Mouse (Mus musculus): ENCODE results near the gene Lrrc10. TPM values are rescaled to one million over a fixed set of nuclear protein-coding genes. Genes with fewer than 3 reads are reported as not detected.
A peak's percentile ranks its signal among the peaks of the same experiment; 100 is the strongest.

The Lrrc10 gene
- total RNA-seq, 1 experiment from 2014 or later, result not detected

GRCm38 (mm10) chr10:117040355-117040754, 4.8 kb upstream of the Lrrc10 start:
- 0 out of 2 replicates have a peak, but pooled peaks have one; percentile 52 for ATAC-seq (replicated peaks; ENCODE audit: low read depth, poor library complexity, severe bottlenecking)

GRCm38 (mm10) chr10:117042295-117042694, 2.8 kb upstream of the Lrrc10 start:
- no peak for ATAC-seq (replicated peaks; ENCODE audit: low read depth, poor library complexity, severe bottlenecking)

DNA sequence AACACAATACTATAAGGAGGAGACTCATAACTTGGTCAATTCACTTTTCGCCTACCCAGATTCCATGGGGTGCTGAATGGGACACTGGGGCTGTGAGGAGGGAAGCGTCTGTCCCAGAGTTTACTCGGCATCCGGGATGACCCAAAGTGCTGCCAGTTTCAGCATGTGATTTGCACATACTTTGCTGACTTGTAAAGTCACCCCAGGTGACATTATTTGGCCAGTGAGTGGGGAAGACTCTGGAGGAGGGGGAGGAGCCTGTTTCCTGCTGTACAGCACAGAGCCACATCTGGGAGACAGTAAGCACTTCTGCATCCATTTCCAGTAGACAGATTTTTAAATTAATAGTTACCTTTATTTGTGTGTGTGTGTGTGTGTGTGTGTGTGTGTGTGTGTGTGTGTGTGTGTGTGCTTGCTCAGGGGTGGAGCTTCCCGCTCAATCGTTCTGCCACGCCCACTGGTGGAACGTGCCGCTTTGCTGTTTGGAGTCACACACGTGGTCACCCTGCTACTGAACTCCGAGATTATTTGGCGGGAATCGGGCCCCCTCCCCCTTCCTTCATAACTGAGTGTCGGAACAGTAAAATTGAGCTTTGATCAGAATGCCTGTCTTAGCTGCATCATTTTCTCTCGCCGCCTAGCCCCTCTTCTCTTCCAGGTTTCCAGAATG, 1.5 kb upstream of the Lrrc10 start:
- ATAC-seq (replicated peaks; ENCODE audit: low read depth, poor library complexity, severe bottlenecking), result 0 out of 2 replicates have a peak, but pooled peaks have one; percentile 40

- ATAC-seq (replicated peaks; ENCODE audit: low read depth, poor library complexity, severe bottlenecking), result no peak
Observed at GRCm38 (mm10) chr10:117049253-117049652, 4.1 kb downstream of the Lrrc10 start.

- ATAC-seq (replicated peaks; ENCODE audit: low read depth, poor library complexity, severe bottlenecking), result no peak
Observed at GRCm38 (mm10) chr10:117049961-117050597, 4.9 kb downstream of the Lrrc10 start.

GRCm38 (mm10) chr10:117055668-117056067, 10.5 kb downstream of the Lrrc10 start:
- no peak for ATAC-seq (replicated peaks; ENCODE audit: low read depth, poor library complexity, severe bottlenecking)

- ATAC-seq (replicated peaks; ENCODE audit: low read depth, poor library complexity, severe bottlenecking), result peak; percentile 27
Observed at GRCm38 (mm10) chr10:117062894-117063253, 17.7 kb downstream of the Lrrc10 start.

DNA sequence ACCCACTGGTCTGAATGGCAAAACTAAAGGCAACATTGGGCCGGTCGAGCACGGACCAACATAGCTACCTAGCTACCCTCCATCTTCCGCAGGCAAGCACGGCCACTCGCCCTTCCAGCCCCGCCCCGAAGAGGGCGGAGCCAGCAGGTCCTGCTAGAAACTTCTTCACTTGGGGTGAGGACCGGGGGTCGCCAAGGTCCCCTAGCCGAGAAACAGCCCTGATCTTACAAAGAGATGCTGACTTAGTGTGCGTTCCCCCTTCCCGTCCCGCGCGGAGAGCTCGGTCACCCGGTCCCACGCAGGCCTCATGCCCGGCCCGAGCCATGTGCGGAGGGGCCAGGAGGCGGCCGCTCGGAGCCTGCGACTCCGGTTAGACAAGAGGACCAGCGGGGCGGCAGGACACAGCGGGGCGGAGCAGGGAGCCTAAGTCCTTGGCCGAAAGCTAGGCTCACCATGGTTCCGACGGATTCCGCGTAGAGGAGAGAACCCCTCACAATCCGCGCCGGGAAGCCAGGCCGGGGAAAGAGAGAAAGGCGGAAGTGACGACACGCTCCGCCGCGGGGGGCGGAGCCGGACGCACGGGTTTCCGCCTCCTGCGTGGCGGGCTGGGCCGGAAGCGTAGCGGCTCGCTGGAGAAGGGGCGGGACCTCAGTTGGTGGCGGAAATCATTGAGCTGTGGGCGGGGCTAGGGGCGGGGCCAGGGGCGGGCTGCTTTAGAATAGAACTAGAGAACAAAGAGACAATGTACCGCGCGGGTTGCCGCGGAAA, 18.3 kb downstream of the Lrrc10 start, which contains the start of gene Cct2:
Gene Cct2, minus strand, starts transcription at position 561 of the 768 bp plus-strand sequence.
- peak; percentile 85 for ATAC-seq (replicated peaks; ENCODE audit: low read depth, poor library complexity, severe bottlenecking)

DNA sequence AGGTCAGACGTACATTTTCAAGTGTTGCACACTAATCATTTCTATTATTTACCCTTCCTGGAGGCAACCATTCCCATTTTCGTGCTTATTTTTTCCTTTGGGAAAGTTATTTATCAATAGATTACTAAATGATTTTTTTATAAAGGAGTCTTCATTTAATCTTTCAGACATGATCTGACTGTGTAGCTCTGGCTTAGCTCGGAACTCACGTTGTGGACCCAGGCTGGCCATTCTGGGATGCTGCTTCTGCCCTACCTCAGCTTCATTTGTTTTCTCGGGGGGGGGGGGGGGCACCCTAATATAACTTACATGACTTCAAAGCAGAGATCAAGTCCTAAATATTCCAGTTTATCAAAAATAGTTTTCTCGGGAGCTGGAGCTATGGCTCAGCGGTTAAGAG, 18.9 kb downstream of the Lrrc10 start:
- ATAC-seq (replicated peaks; ENCODE audit: low read depth, poor library complexity, severe bottlenecking), result no peak

- no peak for ATAC-seq (replicated peaks; ENCODE audit: low read depth, poor library complexity, severe bottlenecking)
Observed at GRCm38 (mm10) chr10:117069109-117069508, 24.0 kb downstream of the Lrrc10 start.

GRCm38 (mm10) chr10:117072191-117072888, 27.2 kb downstream of the Lrrc10 start:
- no peak for ATAC-seq (replicated peaks; ENCODE audit: low read depth, poor library complexity, severe bottlenecking)

GRCm38 (mm10) chr10:117073176-117073575, 28.0 kb downstream of the Lrrc10 start:
- ATAC-seq (replicated peaks; ENCODE audit: low read depth, poor library complexity, severe bottlenecking), result no peak

- ATAC-seq (replicated peaks; ENCODE audit: low read depth, poor library complexity, severe bottlenecking), result peak; percentile 98
Observed at GRCm38 (mm10) chr10:117078284-117078683, 33.1 kb downstream of the Lrrc10 start.

DNA sequence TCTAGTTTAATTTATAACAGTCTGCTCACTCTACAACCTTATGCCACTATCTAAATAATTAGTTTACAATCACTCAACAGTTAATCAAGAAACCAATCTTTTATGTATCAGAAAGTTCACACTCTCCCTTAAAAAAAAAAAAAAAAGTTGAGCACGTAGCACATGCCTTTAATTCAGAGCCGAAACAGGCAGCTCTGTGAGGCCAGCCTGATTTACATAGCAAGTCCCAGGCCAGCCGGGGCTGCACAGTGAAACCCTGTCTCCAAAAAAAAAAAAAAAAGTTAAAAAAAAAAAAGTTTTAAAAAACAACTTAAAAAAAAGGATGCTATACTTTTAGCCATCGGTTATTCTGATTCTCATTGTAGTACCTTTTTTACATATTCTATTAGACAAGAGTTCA, 36.2 kb downstream of the Lrrc10 start:
- no peak for ATAC-seq (replicated peaks; ENCODE audit: low read depth, poor library complexity, severe bottlenecking)

DNA sequence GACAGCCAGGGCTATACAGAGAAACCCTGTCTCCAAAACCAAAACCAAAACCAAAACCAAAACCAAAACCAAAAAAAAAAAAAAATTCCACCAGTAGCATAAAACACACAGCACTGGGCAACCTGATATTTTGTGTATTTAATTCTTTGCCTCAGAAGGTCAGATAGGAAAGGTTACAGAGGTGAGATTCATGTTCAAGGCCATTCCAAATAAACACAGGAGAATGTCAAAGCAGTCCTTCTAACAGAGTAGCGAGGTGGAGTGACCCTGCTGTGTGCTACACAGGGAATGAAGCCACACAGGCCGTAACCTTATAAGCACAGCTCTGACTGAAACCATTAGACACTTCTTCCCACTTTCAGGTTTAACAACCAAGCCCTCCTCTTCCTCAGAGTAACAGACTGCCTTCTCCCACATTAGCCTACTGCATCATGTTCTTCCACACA, 36.8 kb downstream of the Lrrc10 start:
- ATAC-seq (replicated peaks; ENCODE audit: low read depth, poor library complexity, severe bottlenecking), result peak; percentile 10; the same call in 1 of the 2 replicates

- ATAC-seq (replicated peaks; ENCODE audit: low read depth, poor library complexity, severe bottlenecking), result no peak
Observed at GRCm38 (mm10) chr10:117089628-117090027, 44.5 kb downstream of the Lrrc10 start.

DNA sequence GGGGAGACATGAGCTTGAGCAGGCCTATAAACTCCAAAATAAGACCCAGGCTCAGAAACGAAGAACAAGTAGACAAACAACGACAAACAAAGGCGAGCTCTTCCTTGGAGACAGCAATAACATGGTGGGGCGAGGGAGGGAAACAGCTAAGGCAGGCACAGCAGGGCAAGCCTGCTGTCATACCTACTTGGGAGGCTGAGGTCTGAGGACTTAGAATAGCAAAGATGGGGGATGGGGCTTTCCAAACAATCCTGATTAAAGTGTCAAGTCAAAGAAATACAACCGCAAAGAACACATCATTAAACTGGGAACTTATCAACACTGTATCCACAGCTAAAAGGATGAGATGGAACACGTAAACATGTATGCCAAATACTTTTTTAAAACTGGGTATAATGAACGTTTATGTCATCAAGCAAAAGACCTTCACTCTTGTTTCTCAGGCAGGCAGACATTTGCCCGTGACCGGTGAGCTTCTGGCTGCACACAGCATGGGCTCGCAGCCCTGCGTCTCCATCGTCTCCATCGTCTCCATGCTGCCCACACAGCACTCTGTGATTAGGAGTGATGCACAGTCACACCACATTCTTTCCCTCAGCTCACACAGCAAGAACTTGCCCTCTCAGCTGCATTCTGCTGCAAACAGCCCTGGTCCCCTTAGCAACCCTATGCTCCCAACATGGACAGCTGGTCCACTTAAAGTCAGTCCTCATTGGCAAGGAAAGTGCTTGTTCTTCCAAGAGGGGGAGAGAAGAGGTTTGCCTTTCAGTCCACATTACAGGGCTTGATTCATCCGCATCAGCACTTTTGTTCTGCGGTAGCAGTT, 49.6 kb downstream of the Lrrc10 start:
- ATAC-seq (replicated peaks; ENCODE audit: low read depth, poor library complexity, severe bottlenecking), result no peak

DNA sequence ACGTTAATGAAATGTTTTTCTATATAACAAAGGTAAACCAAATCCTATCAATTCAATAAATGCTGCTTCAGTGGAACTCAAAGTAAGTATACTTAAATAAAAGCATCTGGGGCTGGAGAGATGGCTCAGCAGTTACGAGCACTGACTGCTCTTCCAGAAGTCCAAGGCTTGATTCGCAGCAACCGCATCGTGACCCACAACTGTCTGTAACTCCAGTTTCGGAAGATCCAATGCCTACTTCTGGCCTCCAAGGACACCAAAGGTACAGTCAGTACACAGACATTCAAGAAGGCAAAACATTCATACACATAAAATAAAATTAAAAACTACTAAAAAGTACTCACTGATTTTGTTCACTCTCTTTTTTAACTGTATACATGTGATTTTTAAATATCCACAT, 51.0 kb downstream of the Lrrc10 start:
- no peak for ATAC-seq (replicated peaks; ENCODE audit: low read depth, poor library complexity, severe bottlenecking)

Data from common myeloid progenitor, adult 5-6 weeks (primary cell).